Mouse (Mus musculus): Measurements from ENCODE around the gene Kazn.
A peak's percentile ranks its signal among the peaks of the same experiment; 100 is the strongest.

The Kazn gene

GRCm38 (mm10) chr4:142196626-142197025 lies 42.6 kb downstream of the Kazn start:
- DNase-seq (ENCODE audit: extremely low read depth, low read depth, low spot score), result no peak

- DNase-seq (ENCODE audit: extremely low read depth, low read depth, low spot score), result no peak
Observed at GRCm38 (mm10) chr4:142193780-142194179, 45.4 kb downstream of the Kazn start.

GRCm38 (mm10) chr4:142193151-142193578 lies 46.0 kb downstream of the Kazn start:
- DNase-seq (ENCODE audit: extremely low read depth, low read depth, low spot score), result no peak

GRCm38 (mm10) chr4:142189960-142190359 lies 49.2 kb downstream of the Kazn start:
- no peak for DNase-seq (ENCODE audit: extremely low read depth, low read depth, low spot score)

GRCm38 (mm10) chr4:142188501-142188900 lies 50.7 kb downstream of the Kazn start:
- no peak for DNase-seq (ENCODE audit: extremely low read depth, low read depth, low spot score)

GRCm38 (mm10) chr4:142186155-142186554 lies 53.0 kb downstream of the Kazn start:
- no peak for DNase-seq (ENCODE audit: extremely low read depth, low read depth, low spot score)

GRCm38 (mm10) chr4:142185533-142185900 lies 53.7 kb downstream of the Kazn start:
- DNase-seq (ENCODE audit: extremely low read depth, low read depth, low spot score), result no peak

GRCm38 (mm10) chr4:142184852-142185532 lies 54.2 kb downstream of the Kazn start:
- peak; percentile 46 for DNase-seq (ENCODE audit: extremely low read depth, low read depth, low spot score)

- DNase-seq (ENCODE audit: extremely low read depth, low read depth, low spot score), result no peak
Observed at GRCm38 (mm10) chr4:142183591-142183990, 55.6 kb downstream of the Kazn start.

- DNase-seq (ENCODE audit: extremely low read depth, low read depth, low spot score), result no peak
Observed at GRCm38 (mm10) chr4:142183015-142183414, 56.2 kb downstream of the Kazn start.

- DNase-seq (ENCODE audit: extremely low read depth, low read depth, low spot score), result no peak
Observed at GRCm38 (mm10) chr4:142181646-142182045, 57.6 kb downstream of the Kazn start.

- no peak for DNase-seq (ENCODE audit: extremely low read depth, low read depth, low spot score)
Observed at GRCm38 (mm10) chr4:142180874-142181273, 58.3 kb downstream of the Kazn start.

- no peak for DNase-seq (ENCODE audit: extremely low read depth, low read depth, low spot score)
Observed at GRCm38 (mm10) chr4:142180289-142180688, 58.9 kb downstream of the Kazn start.

GRCm38 (mm10) chr4:142179531-142179930 lies 59.7 kb downstream of the Kazn start:
- DNase-seq (ENCODE audit: extremely low read depth, low read depth, low spot score), result no peak

GRCm38 (mm10) chr4:142176732-142177131 lies 62.5 kb downstream of the Kazn start:
- no peak for DNase-seq (ENCODE audit: extremely low read depth, low read depth, low spot score)

- DNase-seq (ENCODE audit: extremely low read depth, low read depth, low spot score), result no peak
Observed at GRCm38 (mm10) chr4:142173981-142174485, 65.2 kb downstream of the Kazn start.

GRCm38 (mm10) chr4:142172942-142173341 lies 66.3 kb downstream of the Kazn start:
- DNase-seq (ENCODE audit: extremely low read depth, low read depth, low spot score), result peak; percentile 67

GRCm38 (mm10) chr4:142171788-142172497 lies 67.3 kb downstream of the Kazn start:
- no peak for DNase-seq (ENCODE audit: extremely low read depth, low read depth, low spot score)

GRCm38 (mm10) chr4:142170882-142171768 lies 68.1 kb downstream of the Kazn start:
- DNase-seq (ENCODE audit: extremely low read depth, low read depth, low spot score), result no peak

- no peak for DNase-seq (ENCODE audit: extremely low read depth, low read depth, low spot score)
Observed at GRCm38 (mm10) chr4:142169636-142170035, 69.6 kb downstream of the Kazn start.

- no peak for DNase-seq (ENCODE audit: extremely low read depth, low read depth, low spot score)
Observed at GRCm38 (mm10) chr4:142168352-142168751, 70.8 kb downstream of the Kazn start.
